Mouse (Mus musculus): ENCODE results near the gene Yes1. TPM values are rescaled to one million over a fixed set of nuclear protein-coding genes. Genes with fewer than 3 reads are reported as not detected.
"Not testable (repeated sequence)": the region's sequence is repeated elsewhere in the genome, so short reads cannot be mapped to it uniquely, and the experiment has no call there.

Gene Yes1
- polyA plus RNA-seq, 1 experiment = 8.3 TPM

- no peak for DNase-seq
- TF ChIP-seq CTCF (IDR thresholded peaks at IDR 0.05; ENCODE audit: borderline replicate concordance, insufficient read depth, low read depth, low read length) (no peak), POLR2A (IDR thresholded peaks at IDR 0.05; ENCODE audit: borderline replicate concordance, insufficient read depth, low read length) (no peak)
- Histone ChIP-seq H3K27me3 (ENCODE audit: control insufficient read depth, insufficient read depth, low read length) (no peaks in the 10 kb centered on the region), H3K4me3 (replicated peaks; ENCODE audit: insufficient read depth, low read depth, low read length) (no peak overlapping the region), H3K4me1 (ENCODE audit: control insufficient read depth, insufficient read depth, low read length) (peaks cover 3% of the 10 kb centered on the region; the same call in 1 of the 2 replicates), H3K27ac (ENCODE audit: insufficient read depth, low read length) (no peak overlapping the region)
- 26% methylated on average over 7 of the region's 7 CpGs for WGBS
Observed at GRCm38 (mm10) chr5:32722263-32722662, 111.3 kb downstream of the Yes1 start.

GRCm38 (mm10) chr5:32722711-32723110 lies 111.7 kb downstream of the Yes1 start:
- DNase-seq; H3K27ac ChIP-seq (ENCODE audit: insufficient read depth, low read length); H3K27me3 ChIP-seq (ENCODE audit: control insufficient read depth, insufficient read depth, low read length); H3K4me3 ChIP-seq (replicated peaks; ENCODE audit: insufficient read depth, low read depth, low read length); H3K4me1 ChIP-seq (ENCODE audit: control insufficient read depth, insufficient read depth, low read length): not testable (repeated sequence)
- 64% methylated on average over 8 of the region's 8 CpGs for WGBS

GRCm38 (mm10) chr5:32723981-32724380 lies 113.0 kb downstream of the Yes1 start:
- H3K27ac ChIP-seq (ENCODE audit: insufficient read depth, low read length) = no peak overlapping the region
- 85% methylated on average over 7 of the region's 7 CpGs for WGBS
- H3K27me3 ChIP-seq (ENCODE audit: control insufficient read depth, insufficient read depth, low read length) = no peaks in the 10 kb centered on the region
- DNase-seq = no peak
- H3K4me3 ChIP-seq (replicated peaks; ENCODE audit: insufficient read depth, low read depth, low read length) = no peak overlapping the region
- peaks cover 3% of the 10 kb centered on the region; the same call in 1 of the 2 replicates for H3K4me1 ChIP-seq (ENCODE audit: control insufficient read depth, insufficient read depth, low read length)
- TF ChIP-seq CTCF (IDR thresholded peaks at IDR 0.05; ENCODE audit: borderline replicate concordance, insufficient read depth, low read depth, low read length) = no peak
- TF ChIP-seq POLR2A (IDR thresholded peaks at IDR 0.05; ENCODE audit: borderline replicate concordance, insufficient read depth, low read length) = no peak

GRCm38 (mm10) chr5:32725397-32725796 lies 114.4 kb downstream of the Yes1 start:
- 67% methylated on average over 3 of the region's 3 CpGs for WGBS
- not testable (repeated sequence) for H3K4me1 ChIP-seq (ENCODE audit: control insufficient read depth, insufficient read depth, low read length); H3K4me3 ChIP-seq (replicated peaks; ENCODE audit: insufficient read depth, low read depth, low read length); H3K27ac ChIP-seq (ENCODE audit: insufficient read depth, low read length); H3K27me3 ChIP-seq (ENCODE audit: control insufficient read depth, insufficient read depth, low read length); DNase-seq

GRCm38 (mm10) chr5:32728300-32728699 lies 117.3 kb downstream of the Yes1 start:
- TF ChIP-seq CTCF (IDR thresholded peaks at IDR 0.05; ENCODE audit: borderline replicate concordance, insufficient read depth, low read depth, low read length) = no peak
- TF ChIP-seq POLR2A (IDR thresholded peaks at IDR 0.05; ENCODE audit: borderline replicate concordance, insufficient read depth, low read length) = no peak
- Histone ChIP-seq H3K4me1 (ENCODE audit: control insufficient read depth, insufficient read depth, low read length) (no peaks in the 10 kb centered on the region), H3K27me3 (ENCODE audit: control insufficient read depth, insufficient read depth, low read length) (no peaks in the 10 kb centered on the region), H3K4me3 (replicated peaks; ENCODE audit: insufficient read depth, low read depth, low read length) (no peak overlapping the region), H3K27ac (ENCODE audit: insufficient read depth, low read length) (no peak overlapping the region)
- DNase-seq = peak in 1 of 2 experiments; percentile 1
- 85% methylated on average over 7 of the region's 7 CpGs for WGBS

- no peaks in the 10 kb centered on the region for H3K4me1 ChIP-seq (ENCODE audit: control insufficient read depth, insufficient read depth, low read length)
- no peaks in the 10 kb centered on the region for H3K27me3 ChIP-seq (ENCODE audit: control insufficient read depth, insufficient read depth, low read length)
- TF ChIP-seq CTCF (IDR thresholded peaks at IDR 0.05; ENCODE audit: borderline replicate concordance, insufficient read depth, low read depth, low read length) (no peak), POLR2A (IDR thresholded peaks at IDR 0.05; ENCODE audit: borderline replicate concordance, insufficient read depth, low read length) (no peak)
- 80% methylated on average over 8 of the region's 8 CpGs for WGBS
- no peak for DNase-seq
- H3K4me3 ChIP-seq (replicated peaks; ENCODE audit: insufficient read depth, low read depth, low read length) = no peak overlapping the region
- H3K27ac ChIP-seq (ENCODE audit: insufficient read depth, low read length) = no peak overlapping the region
Observed at GRCm38 (mm10) chr5:32728851-32729250, 117.9 kb downstream of the Yes1 start.

GRCm38 (mm10) chr5:32733892-32734291 lies 122.9 kb downstream of the Yes1 start:
- not testable (repeated sequence) for H3K27me3 ChIP-seq (ENCODE audit: control insufficient read depth, insufficient read depth, low read length); H3K27ac ChIP-seq (ENCODE audit: insufficient read depth, low read length); H3K4me3 ChIP-seq (replicated peaks; ENCODE audit: insufficient read depth, low read depth, low read length); DNase-seq; H3K4me1 ChIP-seq (ENCODE audit: control insufficient read depth, insufficient read depth, low read length)
- WGBS = 95% methylated on average over 6 of the region's 6 CpGs

GRCm38 (mm10) chr5:32735779-32736178 lies 124.8 kb downstream of the Yes1 start:
- DNase-seq = peak; percentile 29 to 44
- H3K27ac ChIP-seq (ENCODE audit: insufficient read depth, low read length) = no peak overlapping the region
- peaks cover 9% of the 10 kb centered on the region; the same call in 1 of the 2 replicates for H3K4me1 ChIP-seq (ENCODE audit: control insufficient read depth, insufficient read depth, low read length)
- no peaks in the 10 kb centered on the region for H3K27me3 ChIP-seq (ENCODE audit: control insufficient read depth, insufficient read depth, low read length)
- H3K4me3 ChIP-seq (replicated peaks; ENCODE audit: insufficient read depth, low read depth, low read length) = no peak overlapping the region
- TF ChIP-seq POLR2A (IDR thresholded peaks at IDR 0.05; ENCODE audit: borderline replicate concordance, insufficient read depth, low read length) = no peak
- TF ChIP-seq CTCF (IDR thresholded peaks at IDR 0.05; ENCODE audit: borderline replicate concordance, insufficient read depth, low read depth, low read length) = no peak
- WGBS = 52% methylated on average over 6 of the region's 6 CpGs

Other genes with a start within 250 kb of the Yes1 start
- 226 and 236 TPM in 2 replicates for gene Ppp1cb, start 152.3 kb upstream of the Yes1 start, polyA plus RNA-seq (2012; rRNA removed)
- 60.3 and 62.9 TPM in 2 replicates for gene Pisd, start 174.5 kb downstream of the Yes1 start, polyA plus RNA-seq (2012; rRNA removed)
- gene Gm20671, start 215.9 kb downstream of the Yes1 start, polyA plus RNA-seq (2012; rRNA removed) = 1.3 and 1.4 TPM in 2 replicates
- gene Prr14l, start 243.1 kb downstream of the Yes1 start, polyA plus RNA-seq (2012; rRNA removed) = 18.4 and 19.0 TPM in 2 replicates